Mouse (Mus musculus) olfactory bulb, adult 2 months (tissue): ENCODE data around the gene Actn3. TPM values are rescaled to one million over a fixed set of nuclear protein-coding genes. Genes with fewer than 3 reads are reported as not detected.
"Not testable (repeated sequence)": the region's sequence is repeated elsewhere in the genome, so short reads cannot be mapped to it uniquely, and the experiment has no call there.

Source experiments
- H3K27ac ChIP-seq: fragments of 200-500 bp; 2 replicates; pipeline ENCODE4 v1.5.1; 2012; ENCODE audit warnings: low read depth, low read length; ENCODE audit not compliant: insufficient read depth
- H3K4me1 ChIP-seq: fragments of 200-500 bp; 2 replicates; pipeline ENCODE4 v1.6.1; 2012; ENCODE audit warnings: low read length; ENCODE audit not compliant: control insufficient read depth, insufficient read depth
- H3K4me3 ChIP-seq: fragments of 200-500 bp; 2 replicates; pipeline ENCODE4 v1.5.1; 2012; ENCODE audit warnings: mild to moderate bottlenecking, low read depth, low read length, moderate library complexity; ENCODE audit not compliant: insufficient read depth
- CTCF ChIP-seq: fragments of 200-500 bp; IDR thresholded peaks from 2 replicates; pipeline ENCODE4 v1.5.1; 2012; ENCODE audit warnings: low read depth, mild to moderate bottlenecking, low read length, moderate library complexity; ENCODE audit not compliant: insufficient read depth
- POLR2A ChIP-seq: fragments of 200-500 bp; IDR thresholded peaks from 2 replicates; pipeline ENCODE4 v1.6.1; 2012; ENCODE audit warnings: mild to moderate bottlenecking, low read depth, low read length, moderate library complexity; ENCODE audit not compliant: insufficient read depth
- WGBS: fragments of 180-500 bp; shearing (Covaris S2); methylation state at CpG from one replicate; pipeline ENCODE4 v1.1.7; 2018; 5-methylcytosine and 5-hydroxymethylcytosine counted together
- polyA plus RNA-seq: library from polyadenylated mRNA; stranded (reverse); fragments of >200 nt; gene quantifications from 2 replicates; pipeline ENCODE4 v1.2.4, GENCODE M21; 2012; ENCODE audit warnings: low replicate concordance; ENCODE audit not compliant: missing spikeins, insufficient read depth, insufficient read length

The Actn3 gene
- polyA plus RNA-seq, 1 experiment = not detected

DNA sequence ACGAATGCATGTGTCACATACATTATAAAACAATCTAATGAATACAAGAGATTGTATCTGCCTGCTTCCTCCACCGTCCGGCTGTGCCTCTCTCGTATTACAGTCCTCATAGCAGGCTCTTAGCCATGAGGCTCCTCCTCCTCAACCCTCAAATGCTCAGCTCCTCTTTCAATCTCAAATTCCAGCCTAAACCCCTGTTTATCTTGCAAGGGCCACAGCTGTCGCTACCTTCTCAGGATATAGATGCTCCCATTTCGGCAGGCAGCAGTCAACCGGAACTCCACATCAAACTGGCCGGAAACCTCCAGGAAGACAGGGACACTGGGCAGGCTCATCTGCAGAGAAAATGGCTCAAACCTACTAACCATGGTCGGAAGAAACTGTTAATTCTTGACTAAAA is 21.3 kb upstream of the Actn3 start:
- TF ChIP-seq POLR2A (no peak), CTCF (no peak)
- no peak overlapping the region for H3K27ac ChIP-seq
- no peak overlapping the region for H3K4me3 ChIP-seq
- WGBS = 87% methylated on average over 9 of the region's 9 CpGs
- no peaks in the 10 kb centered on the region for H3K4me1 ChIP-seq

DNA sequence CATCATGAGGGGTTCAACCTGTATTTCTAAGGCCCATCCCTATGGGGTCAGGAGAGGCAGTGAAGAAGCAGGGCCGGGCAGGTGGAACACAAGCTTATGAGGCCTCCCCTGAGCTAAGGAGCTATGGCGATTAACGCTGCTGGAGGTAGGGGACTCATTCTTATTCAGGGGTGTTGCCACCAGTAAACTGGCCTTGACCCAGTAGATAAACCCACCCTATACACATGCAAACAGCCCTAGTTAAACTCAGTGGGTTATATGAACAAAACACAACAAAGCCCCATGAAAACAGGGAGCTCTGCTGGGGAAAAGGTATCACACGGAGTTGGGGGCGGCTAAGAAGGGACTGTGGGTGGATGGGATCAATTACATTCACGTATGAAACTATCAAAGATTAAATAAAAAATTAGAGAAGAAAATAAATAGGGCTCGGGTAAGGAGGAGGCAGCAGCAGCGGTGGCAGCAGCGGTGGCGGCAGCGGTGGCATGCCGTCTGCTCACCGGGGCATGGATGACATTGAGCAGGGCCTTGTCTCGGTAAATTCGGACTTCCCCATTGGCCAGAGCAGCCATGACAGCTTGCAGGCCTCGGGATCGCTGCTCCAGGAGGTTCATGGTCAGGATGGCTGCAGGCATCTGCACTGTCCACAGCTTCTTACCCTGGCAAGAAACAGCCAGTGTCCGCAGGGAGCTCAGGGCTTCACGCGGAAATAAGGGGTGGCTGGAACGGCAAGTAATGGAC is 19.2 kb upstream of the Actn3 start:
- Histone ChIP-seq H3K27ac (no peak overlapping the region), H3K4me1 (no peaks in the 10 kb centered on the region), H3K4me3 (no peak overlapping the region)
- 63% methylated on average over 21 of the region's 21 CpGs for WGBS
- TF ChIP-seq POLR2A (no peak), CTCF (no peak)

DNA sequence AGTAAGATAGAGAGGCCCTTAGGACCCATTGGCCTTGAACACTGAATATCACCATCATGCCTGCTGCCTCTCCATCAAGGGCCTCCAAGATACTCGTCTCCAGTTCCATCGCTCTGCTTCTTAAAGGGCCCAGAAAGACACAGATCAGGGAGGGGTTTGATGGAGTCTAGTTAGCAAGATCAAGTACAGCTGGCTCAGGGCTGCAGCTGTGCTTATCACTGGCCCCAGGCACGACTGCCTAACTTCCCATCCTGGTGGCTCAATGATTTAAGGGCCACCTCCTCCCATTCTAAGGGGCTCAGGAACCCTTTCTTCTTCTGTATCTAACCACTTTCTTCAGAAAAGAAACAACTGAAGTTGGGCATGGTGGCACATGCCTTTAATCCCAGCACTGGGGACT is 14.1 kb upstream of the Actn3 start:
- no peak overlapping the region for H3K4me3 ChIP-seq
- 83% methylated on average over 3 of the region's 3 CpGs for whole genome bisulfite sequencing
- no peak for TF ChIP-seq CTCF
- no peak for TF ChIP-seq POLR2A
- no peaks in the 10 kb centered on the region for H3K4me1 ChIP-seq
- no peak overlapping the region for H3K27ac ChIP-seq

DNA sequence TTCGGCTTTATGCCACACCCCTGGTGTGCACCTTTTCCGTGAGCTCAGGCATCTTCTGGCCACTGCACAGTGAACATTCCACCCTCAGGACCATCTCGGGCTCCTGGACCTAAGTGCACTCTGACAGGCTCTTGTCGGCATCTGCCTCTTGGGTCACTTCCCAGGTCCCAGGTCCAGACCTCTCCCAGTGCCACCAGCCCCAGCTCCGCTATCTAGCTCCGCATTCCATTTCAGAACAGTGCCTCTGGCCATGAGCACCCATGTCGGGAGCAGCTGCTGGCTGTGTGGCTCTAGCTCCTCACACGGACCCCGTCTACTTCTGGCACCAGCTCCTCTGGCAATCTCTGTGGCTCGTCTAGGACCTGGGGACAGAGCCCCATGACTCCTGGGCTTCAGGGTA is 12.1 kb upstream of the Actn3 start:
- no peak for TF ChIP-seq CTCF
- no peak for TF ChIP-seq POLR2A
- 89% methylated on average over 10 of the region's 10 CpGs for WGBS

DNA sequence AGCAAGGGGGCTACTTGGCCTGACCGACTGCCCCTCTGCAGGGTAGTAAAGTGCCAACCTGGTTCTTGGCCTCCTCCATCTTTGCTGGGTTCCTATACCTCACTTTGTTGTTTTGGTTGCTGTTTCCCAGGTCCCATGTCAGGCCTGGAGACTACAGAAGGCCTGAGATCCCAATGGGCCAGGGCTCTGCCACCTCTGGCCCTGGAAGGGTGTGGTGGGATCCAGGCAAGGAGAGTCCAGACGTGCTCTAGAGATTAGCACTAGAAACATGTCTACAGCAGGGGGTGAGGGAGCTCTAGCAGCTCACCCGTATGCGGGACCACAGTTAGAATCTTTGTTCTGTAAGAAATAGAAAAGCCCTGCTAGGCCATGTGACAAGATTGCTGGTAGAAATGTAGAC is 6.3 kb upstream of the Actn3 start:
- TF ChIP-seq CTCF (no peak), POLR2A (no peak)
- WGBS = 84% methylated on average over 4 of the region's 4 CpGs
- no peak overlapping the region for H3K27ac ChIP-seq

More for the DNA sequence above, 12.1 kb upstream of the Actn3 start:
- Histone ChIP-seq H3K27ac (no peak overlapping the region), H3K4me1 (no peaks in the 10 kb centered on the region), H3K4me3 (no peak overlapping the region)

GRCm38 (mm10) chr19:4879324-4879703 is 1.6 kb upstream of the Actn3 start:
- no peak overlapping the region for H3K27ac ChIP-seq
- no peak overlapping the region for H3K4me3 ChIP-seq
- peaks cover 17% of the 10 kb centered on the region for H3K4me1 ChIP-seq
- WGBS = 62% methylated on average over 10 of the region's 10 CpGs
- TF ChIP-seq CTCF (no peak), POLR2A (no peak)

More for the DNA sequence above, 6.3 kb upstream of the Actn3 start:
- Histone ChIP-seq H3K4me1 (peaks cover 9% of the 10 kb centered on the region), H3K4me3 (no peak overlapping the region)

DNA sequence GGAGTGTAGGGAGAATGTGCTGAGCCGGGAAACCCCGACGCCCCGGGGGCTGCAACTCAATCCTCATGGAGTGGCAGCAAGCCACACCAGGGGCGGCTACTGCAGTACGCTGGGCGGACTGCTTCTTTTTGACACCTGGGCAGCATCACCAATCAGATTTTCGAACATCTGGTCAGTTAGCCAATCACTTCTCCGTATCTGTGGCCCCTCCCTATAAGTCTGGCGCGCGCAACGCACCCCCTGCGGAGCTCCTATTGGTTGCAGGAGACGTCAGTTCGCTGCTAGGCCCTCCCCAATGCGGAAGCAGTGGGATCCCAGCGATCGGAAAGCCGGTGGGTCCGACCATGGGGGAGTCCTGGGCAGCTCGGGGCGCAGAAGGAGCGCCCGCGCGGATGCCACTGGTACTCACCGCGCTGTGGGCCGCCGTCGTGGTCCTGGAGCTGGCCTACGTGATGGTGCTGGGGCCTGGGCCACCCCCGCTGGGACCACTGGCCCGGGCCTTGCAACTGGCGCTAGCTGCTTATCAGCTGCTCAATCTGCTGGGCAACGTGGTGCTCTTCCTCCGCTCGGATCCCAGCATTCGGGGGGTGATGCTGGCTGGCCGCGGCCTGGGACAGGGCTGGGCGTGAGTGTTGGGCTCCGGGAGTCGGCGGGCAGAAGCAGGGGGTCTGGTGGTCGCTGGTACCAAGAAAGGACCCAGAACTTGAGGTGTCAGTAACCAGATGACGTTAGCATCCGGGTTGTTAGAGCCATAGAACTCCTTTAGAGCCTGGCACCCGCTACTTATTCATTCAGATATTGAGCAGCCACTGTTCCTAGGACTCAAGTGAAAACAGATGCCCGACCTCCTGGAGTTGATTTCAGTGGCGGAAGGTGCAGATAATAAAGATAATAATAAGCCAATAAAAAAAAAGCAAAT is 955 bp upstream of the Actn3 start, which contains the start of gene Zdhhc24:
Gene Zdhhc24, plus strand, starts transcription at position 264 of the 919 bp plus-strand sequence.
- WGBS = under 1% methylated on average over 52 of the region's 52 CpGs
- peaks cover 17% of the 10 kb centered on the region for H3K4me1 ChIP-seq
- no peak within 1 kb of the TSS for H3K27ac ChIP-seq
- H3K4me3 ChIP-seq = peak within 1 kb of the TSS; percentile 66
- TF ChIP-seq CTCF (no peak), POLR2A (peak; percentile 67; the same call in 1 of the 2 replicates)

DNA sequence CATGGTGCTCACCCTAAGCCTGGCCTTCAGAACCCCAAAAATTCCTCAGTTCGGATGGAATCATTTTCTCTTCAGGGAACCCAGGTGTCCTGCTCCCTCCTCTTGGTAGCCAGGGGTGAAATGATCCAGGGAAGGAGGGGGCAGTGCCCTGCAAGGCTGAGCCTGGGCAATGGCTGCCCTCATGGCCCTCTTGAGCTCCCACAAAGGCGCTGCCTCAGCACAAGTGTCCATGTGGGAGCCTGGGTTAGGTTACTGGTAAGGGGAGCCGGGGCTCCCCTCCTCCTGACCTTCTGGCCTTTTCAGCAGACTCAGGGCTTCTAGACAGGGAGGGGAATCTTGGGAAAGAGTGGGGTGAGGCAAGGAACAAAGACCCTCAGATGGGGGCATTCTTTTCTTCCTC is 954 bp downstream of the Actn3 start:
- Histone ChIP-seq H3K27ac (no peak overlapping the region), H3K4me1 (peaks cover 17% of the 10 kb centered on the region), H3K4me3 (no peak overlapping the region)
- 72% methylated on average over 3 of the region's 3 CpGs for WGBS
- no peak for TF ChIP-seq POLR2A
- no peak for TF ChIP-seq CTCF

- no peak overlapping the region for H3K27ac ChIP-seq
- TF ChIP-seq CTCF (no peak), POLR2A (no peak)
- 67% methylated on average over 4 of the region's 4 CpGs for WGBS
- no peak overlapping the region for H3K4me3 ChIP-seq
- H3K4me1 ChIP-seq = peaks cover 17% of the 10 kb centered on the region
Measured at GRCm38 (mm10) chr19:4876241-4876640, 1.5 kb downstream of the Actn3 start.

DNA sequence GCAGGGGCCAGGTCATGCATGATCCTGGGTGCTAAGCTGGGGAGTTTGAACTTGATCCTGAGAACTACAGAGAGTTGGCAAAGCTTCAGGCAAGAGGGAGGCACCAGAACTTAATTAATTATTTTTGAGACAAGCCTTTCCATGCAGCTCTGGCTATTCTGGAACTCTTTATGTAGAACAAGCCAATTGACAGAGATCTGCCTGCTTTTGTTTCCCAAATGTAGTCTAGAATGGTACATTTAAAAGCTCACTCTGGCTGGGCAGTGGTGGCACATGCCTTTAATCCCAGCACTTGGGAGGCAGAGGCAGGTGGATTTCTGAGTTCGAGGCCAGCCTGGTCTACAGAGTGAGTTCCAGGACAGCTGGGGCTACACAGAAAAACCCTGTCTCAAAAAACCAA is 3.1 kb downstream of the Actn3 start:
- peaks cover 10% of the 10 kb centered on the region for H3K4me1 ChIP-seq
- WGBS = 83% methylated on average over 1 of the region's 1 CpGs
- H3K27ac ChIP-seq, H3K4me3 ChIP-seq: not testable (repeated sequence)
